Mouse (Mus musculus): ENCODE measurements at regions not wholly inside any gene's neighbourhood (a gene's known extent, or its start where the extent isn't known, plus 50 kb on each side); places are given as distances from the start of the nearest gene placed in this dataset.

DNA sequence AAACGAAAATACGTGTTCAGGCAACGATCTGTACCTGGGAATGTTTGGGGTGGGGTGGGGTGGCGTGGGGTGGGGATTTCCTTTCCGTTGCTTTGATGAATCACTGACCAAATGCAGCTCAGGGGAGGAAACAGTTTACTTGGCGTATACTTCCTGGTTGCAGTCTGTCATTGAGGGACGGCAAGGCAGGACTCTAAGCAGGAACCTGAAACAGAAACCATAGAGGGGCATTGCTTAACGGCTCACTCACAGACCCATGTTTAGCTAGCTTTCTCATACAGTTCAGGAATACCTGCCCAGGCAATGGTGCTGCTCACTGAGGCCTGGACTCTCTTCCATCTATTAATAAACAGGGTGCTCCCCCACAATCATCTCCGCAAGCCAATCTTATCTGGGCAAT, 55.1 kb upstream of the Smox start:
- H3K27ac ChIP-seq (ENCODE audit: low read length) = no peak overlapping the region
- no peak overlapping the region for H3K4me2 ChIP-seq (ENCODE audit: low read length)
- 86% methylated on average over 9 of the region's 9 CpGs for WGBS
- H3K36me3 ChIP-seq (ENCODE audit: control insufficient read depth, insufficient read depth) = no peaks in the 10 kb centered on the region
- no peak overlapping the region for H3K4me3 ChIP-seq (replicated peaks; ENCODE audit: low read length)
- no peak overlapping the region for H3K9ac ChIP-seq (replicated peaks; ENCODE audit: low read depth, low read length)
- H3K27me3 ChIP-seq (replicated peaks; ENCODE audit: control insufficient read depth, insufficient read depth, low read length) = no peaks in the 10 kb centered on the region
- H3K9me3 ChIP-seq (ENCODE audit: control insufficient read depth, low read length) = no peaks in the 10 kb centered on the region
- no peak for ATAC-seq
- no peaks in the 10 kb centered on the region for H3K4me1 ChIP-seq (replicated peaks; ENCODE audit: control insufficient read depth, insufficient read depth, low read length)

DNA sequence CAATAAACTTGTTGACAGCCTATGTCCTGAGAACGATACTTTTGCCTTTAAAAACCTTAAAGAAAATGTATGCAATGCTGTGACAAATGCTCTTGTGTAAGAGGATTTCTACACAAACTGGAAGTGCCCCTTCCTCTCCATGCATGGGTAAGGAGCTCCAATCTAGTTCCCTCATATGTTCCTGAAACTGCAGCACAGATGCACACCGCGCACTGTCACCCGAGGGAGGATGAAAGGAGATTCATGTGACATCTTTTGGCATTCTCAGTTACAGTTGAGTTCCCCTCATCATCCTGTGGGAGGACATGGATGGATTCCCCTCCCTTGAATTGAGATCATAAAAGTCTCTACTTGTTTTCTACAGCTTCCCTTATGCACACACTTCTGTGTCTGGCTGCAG, 60.8 kb upstream of the Smox start:
- Histone ChIP-seq H3K9ac (replicated peaks; ENCODE audit: low read depth, low read length) (no peak overlapping the region), H3K27me3 (replicated peaks; ENCODE audit: control insufficient read depth, insufficient read depth, low read length) (no peaks in the 10 kb centered on the region), H3K4me1 (replicated peaks; ENCODE audit: control insufficient read depth, insufficient read depth, low read length) (no peaks in the 10 kb centered on the region), H3K36me3 (ENCODE audit: control insufficient read depth, insufficient read depth) (no peaks in the 10 kb centered on the region), H3K9me3 (ENCODE audit: control insufficient read depth, low read length) (no peaks in the 10 kb centered on the region), H3K4me2 (ENCODE audit: low read length) (no peak overlapping the region), H3K4me3 (replicated peaks; ENCODE audit: low read length) (no peak overlapping the region), H3K27ac (ENCODE audit: low read length) (no peak overlapping the region)
- WGBS = 93% methylated on average over 4 of the region's 4 CpGs
- ATAC-seq = no peak

DNA sequence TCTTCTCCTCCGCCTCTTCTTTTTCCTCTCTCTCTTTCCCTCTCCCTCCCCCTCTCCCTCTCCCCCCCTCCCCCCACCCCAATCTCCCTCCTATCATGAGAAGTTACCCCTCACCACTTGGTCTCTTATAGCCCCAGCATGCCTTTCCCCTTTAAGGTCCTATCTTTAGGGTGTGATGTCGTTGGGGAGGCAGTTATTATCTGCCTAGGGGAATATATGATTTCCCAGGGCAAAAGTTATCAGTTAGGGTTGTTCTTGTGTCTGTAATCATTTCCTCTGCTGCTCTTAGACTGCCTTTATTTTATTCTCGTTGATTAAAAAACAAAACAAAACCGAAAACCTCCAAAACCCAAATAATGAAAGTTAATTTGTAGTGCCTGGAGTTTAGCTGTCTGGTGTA, 63.2 kb upstream of the Smox start:
- Histone ChIP-seq H3K4me3 (replicated peaks; ENCODE audit: low read length) (no peak overlapping the region), H3K4me1 (replicated peaks; ENCODE audit: control insufficient read depth, insufficient read depth, low read length) (no peaks in the 10 kb centered on the region), H3K4me2 (ENCODE audit: low read length) (no peak overlapping the region), H3K9me3 (ENCODE audit: control insufficient read depth, low read length) (no peaks in the 10 kb centered on the region), H3K27ac (ENCODE audit: low read length) (no peak overlapping the region), H3K36me3 (ENCODE audit: control insufficient read depth, insufficient read depth) (no peaks in the 10 kb centered on the region), H3K9ac (replicated peaks; ENCODE audit: low read depth, low read length) (no peak overlapping the region), H3K27me3 (replicated peaks; ENCODE audit: control insufficient read depth, insufficient read depth, low read length) (no peaks in the 10 kb centered on the region)
- no peak for ATAC-seq
- WGBS = 80% methylated on average over 4 of the region's 4 CpGs

DNA sequence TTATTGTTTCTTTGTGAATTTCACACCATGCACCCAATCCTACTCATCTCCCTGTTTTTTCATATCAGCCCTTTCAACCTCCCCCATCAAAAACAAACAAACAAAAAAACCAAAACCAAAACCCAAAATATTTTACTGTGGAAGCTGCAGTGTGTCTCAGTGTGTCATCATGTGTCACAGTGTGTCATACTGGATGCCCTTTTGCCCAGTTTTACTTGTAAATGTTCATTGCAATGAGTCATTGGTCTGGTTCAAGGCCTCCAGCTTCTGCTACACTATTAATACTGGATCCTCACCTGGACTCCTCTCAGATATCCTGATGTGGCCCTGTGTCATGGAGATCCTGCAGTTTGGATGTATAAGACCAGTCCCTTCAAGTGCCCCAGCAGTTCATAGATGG, 64.4 kb upstream of the Smox start:
- no peak overlapping the region for H3K4me2 ChIP-seq (ENCODE audit: low read length)
- H3K36me3 ChIP-seq (ENCODE audit: control insufficient read depth, insufficient read depth) = no peaks in the 10 kb centered on the region
- H3K27ac ChIP-seq (ENCODE audit: low read length) = no peak overlapping the region
- ATAC-seq = no peak
- no peaks in the 10 kb centered on the region for H3K9me3 ChIP-seq (ENCODE audit: control insufficient read depth, low read length)
- no peaks in the 10 kb centered on the region for H3K4me1 ChIP-seq (replicated peaks; ENCODE audit: control insufficient read depth, insufficient read depth, low read length)
- H3K9ac ChIP-seq (replicated peaks; ENCODE audit: low read depth, low read length) = no peak overlapping the region
- H3K27me3 ChIP-seq (replicated peaks; ENCODE audit: control insufficient read depth, insufficient read depth, low read length) = no peaks in the 10 kb centered on the region
- no peak overlapping the region for H3K4me3 ChIP-seq (replicated peaks; ENCODE audit: low read length)

DNA sequence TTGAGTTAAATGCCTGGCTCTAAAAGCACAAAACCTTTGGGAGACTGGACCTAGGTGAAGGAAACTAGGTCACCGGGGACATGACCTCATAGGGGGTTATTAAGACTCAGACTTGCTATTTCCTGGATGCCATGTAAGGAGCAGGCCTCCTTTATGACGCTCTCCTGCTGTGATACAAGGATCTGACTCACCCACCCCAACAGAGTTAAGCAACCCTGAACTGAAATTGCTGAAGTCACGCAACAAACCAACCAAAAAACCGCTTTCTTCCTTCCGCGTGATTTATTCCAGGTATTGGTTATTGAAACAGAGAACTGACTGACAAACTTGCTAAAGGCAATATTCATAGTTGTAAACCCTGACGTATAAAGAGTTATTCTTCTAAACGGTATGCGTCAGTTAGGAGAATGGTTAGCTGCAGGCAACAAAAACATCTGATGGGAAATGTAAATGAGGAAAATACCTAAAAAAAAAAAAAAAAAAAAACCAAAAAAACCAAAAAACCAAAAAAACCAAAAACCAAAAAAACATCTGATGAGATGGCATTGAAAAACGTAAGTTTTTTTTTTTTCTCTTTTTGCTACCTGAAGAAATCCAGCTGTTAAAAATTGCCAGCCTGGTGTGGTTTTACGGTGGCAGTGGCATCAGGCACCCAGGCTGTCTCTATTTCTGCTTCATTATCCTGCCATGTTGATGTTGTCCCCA, 67.5 kb upstream of the Smox start:
- no peak overlapping the region for H3K27ac ChIP-seq (ENCODE audit: low read length)
- H3K4me3 ChIP-seq (replicated peaks; ENCODE audit: low read length) = no peak overlapping the region
- H3K36me3 ChIP-seq (ENCODE audit: control insufficient read depth, insufficient read depth) = no peaks in the 10 kb centered on the region
- no peaks in the 10 kb centered on the region for H3K9me3 ChIP-seq (ENCODE audit: control insufficient read depth, low read length)
- no peak for ATAC-seq
- H3K9ac ChIP-seq (replicated peaks; ENCODE audit: low read depth, low read length) = no peak overlapping the region
- H3K4me1 ChIP-seq (replicated peaks; ENCODE audit: control insufficient read depth, insufficient read depth, low read length) = no peaks in the 10 kb centered on the region
- no peaks in the 10 kb centered on the region for H3K27me3 ChIP-seq (replicated peaks; ENCODE audit: control insufficient read depth, insufficient read depth, low read length)
- WGBS = 88% methylated on average over 11 of the region's 11 CpGs
- no peak overlapping the region for H3K4me2 ChIP-seq (ENCODE audit: low read length)

DNA sequence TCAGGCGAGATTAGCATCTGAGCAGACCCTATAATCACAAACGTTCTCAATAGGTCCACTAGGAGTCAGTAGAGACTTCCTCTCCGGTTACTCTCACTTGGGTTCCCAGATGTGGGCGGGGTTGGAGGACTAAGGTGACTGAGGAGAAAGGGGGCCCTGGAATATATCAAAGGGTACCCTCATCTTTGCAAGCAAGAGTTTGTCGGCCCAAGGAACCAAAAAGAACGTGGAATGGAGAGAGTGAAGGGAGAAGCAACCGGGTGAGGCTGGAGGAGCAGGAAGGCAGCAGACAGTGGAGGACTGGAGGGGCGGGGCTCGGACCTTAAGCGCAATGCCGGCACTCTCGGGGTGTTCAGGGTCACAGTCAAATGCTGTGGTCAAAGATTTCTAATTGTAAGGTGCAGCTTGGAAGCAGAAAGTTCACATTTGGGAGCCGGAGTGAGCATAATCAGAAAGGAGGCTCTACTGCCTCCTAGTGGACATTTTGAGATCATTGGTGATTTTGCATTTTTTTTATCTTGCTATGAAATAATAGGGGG, 68.3 kb upstream of the Smox start:
- H3K27me3 ChIP-seq (replicated peaks; ENCODE audit: control insufficient read depth, insufficient read depth, low read length) = no peaks in the 10 kb centered on the region
- no peaks in the 10 kb centered on the region for H3K9me3 ChIP-seq (ENCODE audit: control insufficient read depth, low read length)
- H3K27ac ChIP-seq (ENCODE audit: low read length) = no peak overlapping the region
- peak; percentile 91 for ATAC-seq
- H3K9ac ChIP-seq (replicated peaks; ENCODE audit: low read depth, low read length) = peak overlapping the region; percentile 54
- peak overlapping the region; percentile 50 for H3K4me3 ChIP-seq (replicated peaks; ENCODE audit: low read length)
- peak overlapping the region; percentile 73 for H3K4me2 ChIP-seq (ENCODE audit: low read length)
- H3K4me1 ChIP-seq (replicated peaks; ENCODE audit: control insufficient read depth, insufficient read depth, low read length) = no peaks in the 10 kb centered on the region
- WGBS = under 1% methylated on average over 13 of the region's 13 CpGs
- H3K36me3 ChIP-seq (ENCODE audit: control insufficient read depth, insufficient read depth) = no peaks in the 10 kb centered on the region

DNA sequence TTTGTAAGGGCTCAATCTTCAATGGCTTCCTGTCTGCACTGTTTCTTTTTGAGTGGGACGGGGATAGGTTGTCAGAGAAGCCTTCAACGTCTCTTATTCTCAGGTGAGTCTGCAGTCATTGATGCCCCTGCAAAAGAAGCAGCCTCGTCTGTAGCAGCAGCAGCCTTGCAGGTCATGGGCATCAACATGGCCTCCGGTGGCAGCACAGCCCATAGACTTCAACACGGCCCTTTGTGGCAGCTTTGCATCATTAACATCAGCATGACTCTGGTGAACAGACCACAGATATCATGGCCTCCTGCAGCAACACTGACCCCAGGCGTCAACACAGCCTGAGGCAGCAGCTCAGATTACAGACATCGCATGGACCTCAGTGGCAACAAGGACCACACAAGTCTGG, 65.4 kb upstream of the Rnf24 start:
- Histone ChIP-seq H3K4me2 (ENCODE audit: low read length) (no peak overlapping the region), H3K9ac (replicated peaks; ENCODE audit: low read depth, low read length) (no peak overlapping the region), H3K9me3 (ENCODE audit: control insufficient read depth, low read length) (no peaks in the 10 kb centered on the region), H3K4me3 (replicated peaks; ENCODE audit: low read length) (no peak overlapping the region), H3K27me3 (replicated peaks; ENCODE audit: control insufficient read depth, insufficient read depth, low read length) (no peaks in the 10 kb centered on the region), H3K36me3 (ENCODE audit: control insufficient read depth, insufficient read depth) (no peaks in the 10 kb centered on the region), H3K4me1 (replicated peaks; ENCODE audit: control insufficient read depth, insufficient read depth, low read length) (no peaks in the 10 kb centered on the region), H3K27ac (ENCODE audit: low read length) (no peak overlapping the region)
- no peak for ATAC-seq
- 79% methylated on average over 7 of the region's 7 CpGs for WGBS

DNA sequence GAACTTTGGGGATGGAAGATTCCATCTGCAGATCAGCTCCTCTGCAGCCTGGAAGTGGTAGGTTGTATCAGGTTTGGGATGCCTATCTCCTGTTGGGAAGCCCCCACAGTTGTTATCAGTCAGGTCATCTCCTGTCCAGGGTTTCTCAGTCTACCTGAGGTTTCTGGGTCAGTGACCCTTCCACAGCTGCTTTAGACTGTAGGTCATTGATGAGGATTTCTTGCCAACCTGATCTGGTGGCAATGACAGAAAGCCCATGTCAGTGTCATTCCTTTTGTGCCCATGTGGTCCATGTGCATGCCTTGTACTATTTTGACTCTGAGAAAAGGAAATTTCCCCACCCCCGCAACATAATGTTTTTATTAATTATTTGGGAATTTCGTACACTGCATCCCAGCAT, 64.8 kb upstream of the Rnf24 start:
- Histone ChIP-seq H3K27me3 (replicated peaks; ENCODE audit: control insufficient read depth, insufficient read depth, low read length) (no peaks in the 10 kb centered on the region), H3K36me3 (ENCODE audit: control insufficient read depth, insufficient read depth) (no peaks in the 10 kb centered on the region), H3K9ac (replicated peaks; ENCODE audit: low read depth, low read length) (no peak overlapping the region), H3K4me2 (ENCODE audit: low read length) (no peak overlapping the region), H3K27ac (ENCODE audit: low read length) (no peak overlapping the region), H3K4me3 (replicated peaks; ENCODE audit: low read length) (no peak overlapping the region), H3K9me3 (ENCODE audit: control insufficient read depth, low read length) (no peaks in the 10 kb centered on the region), H3K4me1 (replicated peaks; ENCODE audit: control insufficient read depth, insufficient read depth, low read length) (no peaks in the 10 kb centered on the region)
- no peak for ATAC-seq
- WGBS = 83% methylated on average over 2 of the region's 2 CpGs

DNA sequence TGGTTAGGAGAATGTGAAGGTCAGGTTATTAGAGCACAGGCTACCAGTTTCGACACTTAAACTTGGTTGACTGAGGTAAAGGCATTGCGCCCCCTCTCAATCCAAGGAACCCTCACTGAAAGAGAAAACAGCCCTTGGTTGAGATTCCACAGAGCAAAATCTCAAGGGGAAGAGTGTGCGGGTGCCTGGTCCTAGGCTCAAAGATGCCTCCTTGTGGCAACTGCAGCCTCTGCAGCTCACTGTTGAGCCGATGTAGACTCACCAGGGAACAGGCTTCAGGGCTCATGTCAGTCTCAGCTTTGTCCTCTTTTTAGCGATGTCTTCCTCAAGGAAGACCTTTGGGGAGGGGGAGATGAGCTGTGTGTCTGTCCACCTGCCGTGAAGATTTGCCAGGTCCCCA, 63.8 kb upstream of the Rnf24 start:
- H3K9me3 ChIP-seq (ENCODE audit: control insufficient read depth, low read length) = no peaks in the 10 kb centered on the region
- H3K4me2 ChIP-seq (ENCODE audit: low read length) = no peak overlapping the region
- no peaks in the 10 kb centered on the region for H3K36me3 ChIP-seq (ENCODE audit: control insufficient read depth, insufficient read depth)
- H3K27me3 ChIP-seq (replicated peaks; ENCODE audit: control insufficient read depth, insufficient read depth, low read length) = no peaks in the 10 kb centered on the region
- H3K9ac ChIP-seq (replicated peaks; ENCODE audit: low read depth, low read length) = no peak overlapping the region
- H3K4me3 ChIP-seq (replicated peaks; ENCODE audit: low read length) = no peak overlapping the region
- 0 out of 2 replicates have a peak, but pooled peaks have one; percentile 43 for ATAC-seq
- H3K4me1 ChIP-seq (replicated peaks; ENCODE audit: control insufficient read depth, insufficient read depth, low read length) = no peaks in the 10 kb centered on the region
- H3K27ac ChIP-seq (ENCODE audit: low read length) = no peak overlapping the region
- WGBS = 39% methylated on average over 6 of the region's 6 CpGs
